Mouse (Mus musculus) heart, embryonic 14.5 days (tissue): Measurements from ENCODE around the gene Spata25. TPM values are rescaled to one million over a fixed set of nuclear protein-coding genes. Genes with fewer than 3 reads are reported as not detected.

Experiments
- ATAC-seq: fragments of 200-750 bp; cut with Nextera tagmentation; 2 replicates; pipeline ENCODE4 v1.8.0; 2017; ENCODE audit warnings: low read depth, moderate TSS enrichment; ENCODE audit not compliant: insufficient number of reproducible peaks, insufficient read depth, low FRiP score
- H3K27ac ChIP-seq, 2 experiments: fragments of 200-500 bp in 1 of 2; fragments of 300-500 bp in 1 of 2; sonication (generic) in 1 of 2; replicated peaks in 1 of 2; 2 replicates each; pipeline ENCODE4 v1.5.1; 2012 to 2014; ENCODE audit warnings: low read depth in 2 of 2, low read length in 2 of 2, control low read depth in 1 of 2, mild to moderate bottlenecking in 1 of 2, mixed read lengths in 1 of 2; ENCODE audit not compliant: control insufficient read depth in 1 of 2, insufficient read depth in 1 of 2
- H3K27me3 ChIP-seq: fragments of 300-500 bp; sonication (generic); 2 replicates; pipeline ENCODE4 v1.6.1; 2014; ENCODE audit warnings: mild to moderate bottlenecking, low read length, control low read depth; ENCODE audit not compliant: control insufficient read depth, insufficient read depth
- H3K36me3 ChIP-seq: fragments of 300-500 bp; sonication (generic); 2 replicates; pipeline ENCODE4 v1.6.1; 2014; ENCODE audit warnings: mild to moderate bottlenecking, control low read depth, low read length, mixed read lengths; ENCODE audit not compliant: control insufficient read depth, insufficient read depth
- H3K4me1 ChIP-seq, 2 experiments: fragments of 200-500 bp in 1 of 2; fragments of 300-500 bp in 1 of 2; sonication (generic) in 1 of 2; 2 replicates each; pipeline ENCODE4 v1.6.1; 2012 to 2014; ENCODE audit warnings: low read length in 2 of 2, control low read depth in 1 of 2, mixed read lengths in 1 of 2; ENCODE audit not compliant: control insufficient read depth in 2 of 2, insufficient read depth in 2 of 2
- H3K4me2 ChIP-seq: fragments of 300-500 bp; sonication (generic); 2 replicates; pipeline ENCODE4 v1.6.1; 2014; ENCODE audit warnings: mild to moderate bottlenecking, low read length
- H3K4me3 ChIP-seq, 2 experiments: fragments of 200-500 bp in 1 of 2; fragments of 300-500 bp in 1 of 2; sonication (generic) in 1 of 2; 2 replicates each; pipeline ENCODE4 v1.5.1; 2012 to 2014; ENCODE audit warnings: low read length in 2 of 2, mild to moderate bottlenecking in 2 of 2, control low read depth in 1 of 2, low read depth in 1 of 2, moderate library complexity in 1 of 2; ENCODE audit not compliant: control insufficient read depth in 1 of 2, insufficient read depth in 1 of 2
- H3K9ac ChIP-seq: fragments of 300-500 bp; sonication (generic); 2 replicates; pipeline ENCODE4 v1.6.1; 2014; ENCODE audit warnings: mild to moderate bottlenecking, low read length
- H3K9me3 ChIP-seq: fragments of 300-500 bp; sonication (generic); 2 replicates; pipeline ENCODE4 v1.6.1; 2016; ENCODE audit warnings: low read length, control low read depth; ENCODE audit not compliant: control insufficient read depth
- WGBS: fragments of 180-500 bp; shearing (Covaris S2); extraction: QIAGEN DNeasy Blood & Tissue Kit; methylation state at CpG from one replicate; pipeline ENCODE4 v1.1.7; 2014; 5-methylcytosine and 5-hydroxymethylcytosine counted together
- polyA plus RNA-seq: library from polyadenylated mRNA; unstranded; fragments of >200 nt; fragmentation: Nextera tagmentation; extraction: Ambion mirVana; gene quantifications from 2 replicates; pipeline ENCODE4 v1.2.1, GENCODE M21; 2014

Spata25 gene
- polyA plus RNA-seq, 1 experiment from 2014 or later: not detected

DNA sequence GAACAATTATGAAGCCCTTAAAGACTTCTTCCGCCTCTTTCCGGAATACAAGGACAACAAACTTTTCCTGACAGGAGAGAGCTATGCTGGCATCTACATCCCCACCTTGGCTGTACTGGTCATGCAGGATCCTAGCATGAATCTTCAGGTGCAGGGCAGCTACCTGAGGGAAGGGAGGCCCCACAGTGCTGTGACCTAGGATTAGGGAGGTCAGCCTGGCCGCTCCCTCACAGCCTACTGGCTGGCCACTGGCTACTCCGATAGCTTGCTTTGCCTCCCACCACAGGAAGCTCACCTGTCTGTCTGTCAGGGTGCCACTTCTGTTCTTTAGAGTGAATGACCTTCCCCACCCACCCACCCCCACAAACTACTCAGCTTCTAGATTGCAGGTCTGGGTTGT, 6.8 kb upstream of the Spata25 start:
- no peak overlapping the region; the same call in 1 of the 2 replicates for H3K9ac ChIP-seq
- H3K4me3 ChIP-seq: peak overlapping the region in 1 of 2 experiments; percentile 75; a peak in 1 of 4 replicates

DNA sequence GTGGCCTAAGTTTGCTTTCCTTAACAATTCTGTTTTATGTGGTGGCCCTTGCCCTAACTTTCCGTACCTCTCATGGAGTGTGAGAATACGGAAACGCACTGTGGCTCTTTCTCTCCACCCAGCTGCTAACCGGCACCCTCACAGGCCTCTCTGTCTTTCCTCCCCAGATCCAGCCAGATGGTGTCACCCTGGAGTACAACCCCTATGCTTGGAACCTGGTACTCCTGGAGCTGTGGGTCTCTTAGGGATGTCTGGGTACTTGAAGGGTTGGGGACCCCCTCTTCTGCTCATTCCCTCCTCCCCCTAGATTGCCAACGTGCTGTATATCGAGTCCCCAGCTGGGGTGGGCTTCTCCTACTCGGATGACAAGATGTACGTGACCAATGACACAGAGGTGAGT, 6.2 kb upstream of the Spata25 start:
- WGBS: 40% methylated on average over 8 of the region's 8 CpGs
- Histone ChIP-seq H3K9ac (peak overlapping the region; percentile 90), H3K36me3 (peaks cover 52% of the 10 kb centered on the region), H3K4me1 (peaks cover 9 to 29% of the 10 kb centered on the region in 2 experiments; a peak in 3 of 4 replicates), H3K27me3 (no peaks in the 10 kb centered on the region), H3K4me2 (peak overlapping the region; percentile 83), H3K4me3 (peak overlapping the region; percentile 69 to 75), H3K9me3 (no peaks in the 10 kb centered on the region), H3K27ac (peak overlapping the region in 1 of 2 experiments; percentile 97; a peak in 1 of 4 replicates)
- no peak for ATAC-seq

More for the DNA sequence above, 6.8 kb upstream of the Spata25 start:
- peak overlapping the region; percentile 83 for H3K4me2 ChIP-seq
- 98% methylated on average over 4 of the region's 4 CpGs for WGBS
- peaks cover 54% of the 10 kb centered on the region for H3K36me3 ChIP-seq
- H3K9me3 ChIP-seq: no peaks in the 10 kb centered on the region
- no peaks in the 10 kb centered on the region for H3K27me3 ChIP-seq
- ATAC-seq: no peak
- H3K4me1 ChIP-seq: peaks cover 9 to 29% of the 10 kb centered on the region in 2 experiments; a peak in 3 of 4 replicates
- no peak overlapping the region for H3K27ac ChIP-seq

GRCm38 (mm10) chr2:164833314-164833959, 5.1 kb upstream of the Spata25 start, which contains the start of gene Neurl2:
Gene Neurl2 (minus strand): TSS chr2:164833456.
- H3K4me1 ChIP-seq: peaks cover 9 to 29% of the 10 kb centered on the region in 2 experiments; a peak in 3 of 4 replicates
- H3K4me3 ChIP-seq: peak within 1 kb of the TSS; percentile 69 to 75
- H3K27me3 ChIP-seq: no peaks in the 10 kb centered on the region
- H3K9me3 ChIP-seq: no peaks in the 10 kb centered on the region
- peak within 1 kb of the TSS; percentile 90 for H3K9ac ChIP-seq
- H3K36me3 ChIP-seq: peaks cover 51% of the 10 kb centered on the region
- ATAC-seq: peak; percentile 88
- whole genome bisulfite sequencing: 0% methylated on average over 31 of the region's 31 CpGs
- peak within 1 kb of the TSS; percentile 83 for H3K4me2 ChIP-seq
- H3K27ac ChIP-seq: peak within 1 kb of the TSS; percentile 97 to 98

- peak within 1 kb of the TSS; percentile 97 to 98 for H3K27ac ChIP-seq
- H3K27me3 ChIP-seq: no peaks in the 10 kb centered on the region
- peak within 1 kb of the TSS; percentile 69 to 75 for H3K4me3 ChIP-seq
- H3K9ac ChIP-seq: peak within 1 kb of the TSS; percentile 90
- no peaks in the 10 kb centered on the region for H3K9me3 ChIP-seq
- peak; percentile 66 for ATAC-seq
- peaks cover 51% of the 10 kb centered on the region for H3K36me3 ChIP-seq
- peak within 1 kb of the TSS; percentile 83 for H3K4me2 ChIP-seq
- under 1% methylated on average over 35 of the region's 35 CpGs for WGBS
- peaks cover 9 to 29% of the 10 kb centered on the region in 2 experiments; a peak in 3 of 4 replicates for H3K4me1 ChIP-seq
These were observed 4.5 kb upstream of the Spata25 start, which contains the start of gene Ctsa for GRCm38 (mm10) chr2:164832748-164833301. Gene Ctsa (plus strand): TSS chr2:164832873.

DNA sequence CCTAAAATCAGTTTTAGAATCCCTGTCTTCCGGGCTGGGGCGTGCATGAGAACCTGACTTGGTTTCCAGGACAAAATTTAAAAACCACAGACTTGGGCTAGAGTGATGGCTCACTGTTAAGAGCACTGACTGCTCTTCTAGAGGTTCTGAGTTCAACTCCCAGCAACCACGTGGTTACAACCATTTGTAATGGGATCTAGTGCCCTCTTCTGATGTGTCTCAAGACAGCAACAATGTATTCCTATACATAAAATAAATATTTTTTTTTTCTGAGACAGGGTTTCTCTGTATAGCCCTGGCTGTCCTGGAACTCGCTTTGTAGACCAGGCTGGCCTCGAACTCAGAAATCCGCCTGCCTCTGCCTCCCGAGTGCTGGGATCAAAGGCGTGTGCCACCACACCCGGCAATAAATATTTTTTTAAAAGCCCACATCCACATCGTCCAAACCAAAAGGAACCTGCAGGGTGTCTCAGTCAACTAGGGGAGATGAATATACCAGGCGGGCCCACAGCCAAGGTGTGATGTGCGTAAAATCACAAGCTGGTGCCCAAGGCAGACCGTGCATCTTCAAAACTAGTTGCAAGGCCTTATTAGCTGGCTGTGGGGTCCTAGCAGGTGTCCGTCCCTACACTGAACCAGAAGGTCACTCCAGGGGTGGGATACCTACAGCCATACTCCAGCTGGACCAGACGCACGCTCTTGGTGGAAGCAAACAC, 3.9 kb upstream of the Spata25 start:
- no peaks in the 10 kb centered on the region for H3K9me3 ChIP-seq
- H3K36me3 ChIP-seq: peaks cover 51% of the 10 kb centered on the region
- WGBS: 56% methylated on average over 16 of the region's 16 CpGs
- H3K27me3 ChIP-seq: no peaks in the 10 kb centered on the region
- H3K27ac ChIP-seq: peak overlapping the region; percentile 97 to 98
- peak overlapping the region; percentile 90 for H3K9ac ChIP-seq
- H3K4me1 ChIP-seq: peaks cover 9 to 29% of the 10 kb centered on the region in 2 experiments; a peak in 3 of 4 replicates
- H3K4me3 ChIP-seq: peak overlapping the region; percentile 69 to 75
- H3K4me2 ChIP-seq: peak overlapping the region; percentile 83
- ATAC-seq: no peak

GRCm38 (mm10) chr2:164831029-164831428, 2.7 kb upstream of the Spata25 start:
- ATAC-seq: no peak
- Histone ChIP-seq H3K4me1 (peaks cover 9 to 29% of the 10 kb centered on the region in 2 experiments; a peak in 3 of 4 replicates), H3K27ac (no peak overlapping the region), H3K4me2 (no peak overlapping the region), H3K4me3 (no peak overlapping the region), H3K27me3 (no peaks in the 10 kb centered on the region), H3K9me3 (no peaks in the 10 kb centered on the region), H3K9ac (no peak overlapping the region; the same call in 1 of the 2 replicates), H3K36me3 (peaks cover 51% of the 10 kb centered on the region)
- WGBS: 88% methylated on average over 10 of the region's 10 CpGs

- WGBS: 88% methylated on average over 1 of the region's 1 CpGs
- Histone ChIP-seq H3K9me3 (no peaks in the 10 kb centered on the region), H3K4me3 (no peak overlapping the region), H3K9ac (no peak overlapping the region), H3K36me3 (peaks cover 55% of the 10 kb centered on the region), H3K27me3 (no peaks in the 10 kb centered on the region), H3K4me2 (no peak overlapping the region), H3K27ac (no peak overlapping the region), H3K4me1 (peaks cover 5 to 22% of the 10 kb centered on the region in 2 experiments; a peak in 3 of 4 replicates)
- ATAC-seq: no peak
These were observed 753 bp upstream of the Spata25 start for GRCm38 (mm10) chr2:164829090-164829489.
